Mouse (Mus musculus): Measurements from ENCODE around the gene Ccdc62. TPM values are rescaled to one million over a fixed set of nuclear protein-coding genes. Genes with fewer than 3 reads are reported as not detected.

Gene Ccdc62
- polyA plus RNA-seq, 1 experiment, result 2.3 TPM

DNA sequence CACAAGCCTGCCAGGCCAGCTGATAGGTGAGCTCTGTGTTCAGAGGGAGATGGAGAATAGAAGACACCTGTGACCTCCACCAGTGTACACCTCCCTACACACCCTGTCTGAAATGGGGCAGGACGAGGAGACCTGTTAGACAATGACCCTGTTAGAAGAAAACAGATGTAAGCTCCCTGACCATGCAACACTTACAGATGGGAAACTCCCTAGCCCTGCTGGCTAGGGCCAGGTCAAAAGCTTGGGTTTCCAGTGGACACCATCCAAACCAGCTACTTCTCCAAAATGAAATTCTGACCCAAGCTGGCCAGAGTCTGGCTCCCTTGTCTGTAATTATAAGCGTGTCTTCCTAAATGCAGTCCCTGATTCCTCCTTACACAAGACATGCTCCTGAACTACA lies 85.2 kb downstream of the Ccdc62 start:
- H3K36me3 ChIP-seq (ENCODE audit: control insufficient read depth, insufficient read depth, low read length), result no peaks in the 10 kb centered on the region
- H3K27ac ChIP-seq (ENCODE audit: control insufficient read depth, insufficient read depth, low read length), result no peak overlapping the region
- TF ChIP-seq POLR2A (IDR thresholded peaks at IDR 0.05; ENCODE audit: control insufficient read depth, extremely low read depth, insufficient read depth, low read length, poor library complexity), result no peak
- TF ChIP-seq CTCF (IDR thresholded peaks at IDR 0.05; ENCODE audit: borderline replicate concordance, control insufficient read depth, extremely low read depth, insufficient read depth, low read length, poor library complexity), result no peak
- H3K27me3 ChIP-seq (ENCODE audit: control insufficient read depth, insufficient read depth, low read length), result no peaks in the 10 kb centered on the region
- H3K4me1 ChIP-seq (replicated peaks; ENCODE audit: control insufficient read depth, insufficient read depth, low read length), result peaks cover 53% of the 10 kb centered on the region
- no peak overlapping the region for H3K4me3 ChIP-seq (ENCODE audit: control insufficient read depth, insufficient read depth, low read length)
- WGBS, result 80% methylated on average over 2 of the region's 2 CpGs
- DNase-seq, result no peak

DNA sequence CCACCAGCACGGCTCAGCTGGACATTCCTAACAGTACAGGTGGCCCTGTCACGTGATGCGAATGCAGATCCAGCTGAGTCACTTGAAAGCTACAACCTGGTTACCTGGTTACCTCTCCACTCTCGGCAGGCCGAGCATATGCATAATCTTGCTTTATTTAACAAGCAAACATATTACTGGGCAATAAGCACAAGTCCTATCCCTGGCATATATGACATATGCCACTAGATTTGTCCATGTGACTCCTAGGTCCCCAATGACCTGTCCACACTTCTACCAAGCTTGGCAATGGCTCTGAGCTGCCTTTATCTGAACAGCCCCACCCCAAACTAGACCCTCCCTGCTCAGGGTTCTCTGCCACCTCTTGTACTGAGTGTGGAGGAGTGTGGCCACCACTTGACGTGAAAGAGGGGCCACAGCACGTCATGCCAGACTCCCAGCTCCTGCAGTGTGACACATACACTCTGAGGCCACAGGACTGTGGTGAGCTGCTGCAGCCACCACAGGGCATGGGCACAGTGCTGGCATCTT lies 85.9 kb downstream of the Ccdc62 start:
- Histone ChIP-seq H3K4me3 (ENCODE audit: control insufficient read depth, insufficient read depth, low read length) (no peak overlapping the region), H3K4me1 (replicated peaks; ENCODE audit: control insufficient read depth, insufficient read depth, low read length) (peaks cover 53% of the 10 kb centered on the region), H3K36me3 (ENCODE audit: control insufficient read depth, insufficient read depth, low read length) (no peaks in the 10 kb centered on the region), H3K27ac (ENCODE audit: control insufficient read depth, insufficient read depth, low read length) (no peak overlapping the region), H3K27me3 (ENCODE audit: control insufficient read depth, insufficient read depth, low read length) (no peaks in the 10 kb centered on the region)
- 92% methylated on average over 7 of the region's 7 CpGs for WGBS
- TF ChIP-seq CTCF (IDR thresholded peaks at IDR 0.05; ENCODE audit: borderline replicate concordance, control insufficient read depth, extremely low read depth, insufficient read depth, low read length, poor library complexity), result no peak
- no peak for TF ChIP-seq POLR2A (IDR thresholded peaks at IDR 0.05; ENCODE audit: control insufficient read depth, extremely low read depth, insufficient read depth, low read length, poor library complexity)
- DNase-seq, result no peak

- 81% methylated on average over 9 of the region's 9 CpGs for WGBS
- Histone ChIP-seq H3K36me3 (ENCODE audit: control insufficient read depth, insufficient read depth, low read length) (no peaks in the 10 kb centered on the region), H3K27me3 (ENCODE audit: control insufficient read depth, insufficient read depth, low read length) (no peaks in the 10 kb centered on the region), H3K4me1 (replicated peaks; ENCODE audit: control insufficient read depth, insufficient read depth, low read length) (peaks cover 56% of the 10 kb centered on the region), H3K27ac (ENCODE audit: control insufficient read depth, insufficient read depth, low read length) (no peak overlapping the region), H3K4me3 (ENCODE audit: control insufficient read depth, insufficient read depth, low read length) (no peak overlapping the region)
- TF ChIP-seq CTCF (IDR thresholded peaks at IDR 0.05; ENCODE audit: borderline replicate concordance, control insufficient read depth, extremely low read depth, insufficient read depth, low read length, poor library complexity) (no peak), POLR2A (IDR thresholded peaks at IDR 0.05; ENCODE audit: control insufficient read depth, extremely low read depth, insufficient read depth, low read length, poor library complexity) (no peak)
- DNase-seq, result no peak
Observed at GRCm38 (mm10) chr5:124017941-124018340, 87.5 kb downstream of the Ccdc62 start.

DNA sequence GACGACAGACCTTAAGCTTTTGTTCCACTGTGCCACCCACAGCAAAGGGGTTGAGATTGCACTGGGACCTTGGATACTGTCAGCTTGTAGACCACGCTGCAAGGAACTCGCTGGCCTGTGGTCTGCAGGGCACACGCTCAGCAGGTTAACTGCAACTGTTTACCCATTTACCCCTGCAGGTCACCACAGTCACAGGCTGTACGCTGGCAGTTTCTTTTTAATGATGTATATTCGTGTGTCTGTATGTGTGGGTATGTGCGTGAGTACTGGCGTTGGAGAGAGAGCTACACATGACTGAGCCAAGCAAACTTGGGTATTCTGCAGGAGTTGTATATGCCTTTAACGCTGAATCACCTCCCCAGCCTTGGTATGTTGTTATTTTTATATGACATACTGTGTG lies 88.2 kb downstream of the Ccdc62 start:
- no peaks in the 10 kb centered on the region for H3K36me3 ChIP-seq (ENCODE audit: control insufficient read depth, insufficient read depth, low read length)
- WGBS, result 42% methylated on average over 9 of the region's 9 CpGs
- H3K4me3 ChIP-seq (ENCODE audit: control insufficient read depth, insufficient read depth, low read length), result no peak overlapping the region
- TF ChIP-seq POLR2A (IDR thresholded peaks at IDR 0.05; ENCODE audit: control insufficient read depth, extremely low read depth, insufficient read depth, low read length, poor library complexity) (no peak), CTCF (IDR thresholded peaks at IDR 0.05; ENCODE audit: borderline replicate concordance, control insufficient read depth, extremely low read depth, insufficient read depth, low read length, poor library complexity) (no peak)
- no peak overlapping the region for H3K27ac ChIP-seq (ENCODE audit: control insufficient read depth, insufficient read depth, low read length)
- peaks cover 58% of the 10 kb centered on the region for H3K4me1 ChIP-seq (replicated peaks; ENCODE audit: control insufficient read depth, insufficient read depth, low read length)
- no peak for DNase-seq
- no peaks in the 10 kb centered on the region for H3K27me3 ChIP-seq (ENCODE audit: control insufficient read depth, insufficient read depth, low read length)

Other genes with a start within 250 kb of the Ccdc62 start
- gene Clip1, start 246.1 kb upstream of the Ccdc62 start, polyA plus RNA-seq (2012; rRNA removed), result 17.1 and 17.6 TPM in 2 replicates
- gene Zcchc8, start 209.6 kb upstream of the Ccdc62 start, polyA plus RNA-seq (2012; rRNA removed), result 71.5 and 78.8 TPM in 2 replicates
- 18.6 and 22.6 TPM in 2 replicates for gene Rsrc2, start 181.3 kb upstream of the Ccdc62 start, polyA plus RNA-seq (2012; rRNA removed)
- gene Kntc1, start 181.0 kb upstream of the Ccdc62 start, polyA plus RNA-seq (2012; rRNA removed), result 12.6 and 16.0 TPM in 2 replicates
- 2.7 and 3.0 TPM in 2 replicates for gene Hcar2, start 65.2 kb upstream of the Ccdc62 start, polyA plus RNA-seq (2012; rRNA removed)
- 3.1 and 4.7 TPM in 2 replicates for gene Hcar1, start 50.7 kb upstream of the Ccdc62 start, polyA plus RNA-seq (2012; rRNA removed)
- 9.7 and 11.8 TPM in 2 replicates for gene Denr, start 23.5 kb upstream of the Ccdc62 start, polyA plus RNA-seq (2012; rRNA removed)
- gene Gm43518, start 3.3 kb upstream of the Ccdc62 start, polyA plus RNA-seq (2012; rRNA removed), result 0.42 and 0.62 TPM in 2 replicates
- 12.5 and 13.8 TPM in 2 replicates for gene Hip1r, start 42.9 kb downstream of the Ccdc62 start, polyA plus RNA-seq (2012; rRNA removed)
- 111 and 119 TPM in 2 replicates for gene Vps37b, start 101.6 kb downstream of the Ccdc62 start, polyA plus RNA-seq (2012; rRNA removed)
- 48.2 and 54.0 TPM in 2 replicates for gene Abcb9, start 165.1 kb downstream of the Ccdc62 start, polyA plus RNA-seq (2012; rRNA removed)
- gene Ogfod2, start 181.6 kb downstream of the Ccdc62 start, polyA plus RNA-seq (2012; rRNA removed), result 87.7 and 88.9 TPM in 2 replicates
- gene Arl6ip4, start 185.4 kb downstream of the Ccdc62 start, polyA plus RNA-seq (2012; rRNA removed), result 50.8 and 53.5 TPM in 2 replicates